Mouse (Mus musculus): ENCODE data around the gene Megf6. TPM values are rescaled to one million over a fixed set of nuclear protein-coding genes. Genes with fewer than 3 reads are reported as not detected.

Megf6 gene
- total and polyA plus RNA-seq, 3 experiments, result not detected

DNA sequence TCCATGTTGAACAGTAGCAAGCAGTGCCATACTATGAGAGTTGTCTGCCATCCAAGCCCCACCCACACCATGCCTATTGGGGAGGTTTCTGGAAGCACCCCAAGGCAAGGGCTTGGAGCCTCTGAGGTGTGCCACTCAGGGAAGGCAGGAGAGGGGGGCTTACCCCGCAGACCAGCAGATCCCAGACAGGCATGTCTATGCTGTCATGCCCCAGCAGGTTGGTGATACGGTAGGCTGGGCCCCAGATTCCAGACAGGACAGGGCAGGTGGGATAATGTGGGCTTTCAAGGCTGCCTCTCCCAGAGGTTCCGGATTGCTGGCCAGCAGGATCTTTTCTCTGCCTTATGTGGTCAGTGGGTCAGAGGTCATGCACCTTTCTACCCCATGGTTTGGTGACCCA is 65.5 kb downstream of the Megf6 start:
- no peaks in the 10 kb centered on the region for H3K36me3 ChIP-seq (replicated peaks in 1 of 2; ENCODE audit: control insufficient read depth in 1 of 2, insufficient read depth in 1 of 2, low read length in 1 of 2)
- H3K27ac ChIP-seq (ENCODE audit: insufficient read depth, low read depth), result no peak overlapping the region
- no peak overlapping the region for H3K4me2 ChIP-seq (ENCODE audit: insufficient read depth, low read depth, poor library complexity, severe bottlenecking)
- DNase-seq (ENCODE audit: extremely low read depth), result no peak
- peaks cover 93% of the 10 kb centered on the region for H3K9me3 ChIP-seq (replicated peaks; ENCODE audit: low read length)
- no peak overlapping the region for H3K4me3 ChIP-seq (replicated peaks in 1 of 3; ENCODE audit: low read depth in 2 of 3, low read length in 2 of 3, poor library complexity in 1 of 3)
- H3K79me2 ChIP-seq (replicated peaks; ENCODE audit: control insufficient read depth, extremely low read depth, insufficient read depth, poor library complexity, severe bottlenecking), result no peaks in the 10 kb centered on the region
- in situ Hi-C loops (cut with MboI; ENCODE audit: low pct_ligation_motif_present, low pct_unique_long_range_greater_than_20kb, low sequenced_read_pairs) (no loop called here), dilution Hi-C loops (cut with MboI; ENCODE audit: extremely low pct_ligation_motif_present, extremely low pct_unique_long_range_greater_than_20kb, low sequenced_read_pairs) (no loop called here)
- no peak overlapping the region for H3K9ac ChIP-seq (ENCODE audit: insufficient read depth, low read depth)
- H3K4me1 ChIP-seq (ENCODE audit: control insufficient read depth in 1 of 2, insufficient read depth in 2 of 2), result no peaks in the 10 kb centered on the region
- TF ChIP-seq IRF4 (IDR thresholded peaks at IDR 0.05; ENCODE audit: low read depth, low read length), result no peak
- TF ChIP-seq POLR2AphosphoS2 (IDR thresholded peaks at IDR 0.05; ENCODE audit: low read depth, low read length), result no peak
- TF ChIP-seq ETS1 (conservative IDR thresholded peaks at IDR 0.05; ENCODE audit: low read depth, low read length), result no peak
- H3K27me3 ChIP-seq (replicated peaks), result no peaks in the 10 kb centered on the region

DNA sequence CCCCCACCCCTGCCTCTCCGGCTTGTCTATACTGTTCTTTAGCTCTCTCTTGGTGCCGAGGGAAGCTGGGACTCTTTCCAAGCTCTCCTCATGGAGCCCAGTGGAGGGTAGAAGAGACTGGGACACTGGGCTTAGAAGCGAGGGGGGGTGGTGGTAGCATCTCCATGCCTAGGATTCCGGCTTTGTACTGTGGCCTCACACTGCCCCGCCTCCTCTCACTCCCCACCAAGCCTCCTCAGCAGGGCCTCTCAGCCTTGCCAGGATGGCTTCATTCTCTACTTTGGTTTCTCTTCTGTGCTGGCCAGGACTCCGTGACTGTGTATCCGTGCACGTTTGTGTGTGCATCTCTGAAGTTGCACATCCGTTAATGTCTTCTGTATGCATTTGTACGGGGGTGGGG is 66.4 kb downstream of the Megf6 start:
- no peak for DNase-seq (ENCODE audit: extremely low read depth)
- H3K9ac ChIP-seq (ENCODE audit: insufficient read depth, low read depth), result no peak overlapping the region
- TF ChIP-seq IRF4 (IDR thresholded peaks at IDR 0.05; ENCODE audit: low read depth, low read length), result no peak
- no peak for TF ChIP-seq JUN (IDR thresholded peaks at IDR 0.05; ENCODE audit: insufficient read depth, low read depth, low read length)
- TF ChIP-seq SMC3 (IDR thresholded peaks at IDR 0.05; ENCODE audit: low read depth, low read length), result no peak
- no peak for TF ChIP-seq TBP (conservative IDR thresholded peaks at IDR 0.05; ENCODE audit: low read depth, low read length)
- TF ChIP-seq MAX (IDR thresholded peaks at IDR 0.05; ENCODE audit: low read length), result no peak
- no peak for TF ChIP-seq USF2 (conservative IDR thresholded peaks at IDR 0.05; ENCODE audit: low read depth, low read length)
- TF ChIP-seq TCF12 (IDR thresholded peaks at IDR 0.05; ENCODE audit: low read depth, low read length), result no peak
- TF ChIP-seq ZKSCAN1 (IDR thresholded peaks at IDR 0.05; ENCODE audit: borderline replicate concordance, low read depth, low read length), result no peak
- TF ChIP-seq MEF2A (IDR thresholded peaks at IDR 0.05; ENCODE audit: borderline replicate concordance, low read depth, low read length), result no peak
- no peak for TF ChIP-seq ZMIZ1 (IDR thresholded peaks at IDR 0.05; ENCODE audit: low read depth, low read length)
- TF ChIP-seq NRF1 (IDR thresholded peaks at IDR 0.05; ENCODE audit: low read depth, low read length), result no peak
- no peak for TF ChIP-seq GABPA (IDR thresholded peaks at IDR 0.05; ENCODE audit: insufficient replicate concordance, low read depth, low read length)
- TF ChIP-seq SIN3A (IDR thresholded peaks at IDR 0.05; ENCODE audit: low read length), result no peak
- TF ChIP-seq PAX5 (IDR thresholded peaks at IDR 0.05; ENCODE audit: low read length), result no peak
- H3K36me3 ChIP-seq (replicated peaks in 1 of 2; ENCODE audit: control insufficient read depth in 1 of 2, insufficient read depth in 1 of 2, low read length in 1 of 2), result no peaks in the 10 kb centered on the region
- in situ Hi-C loops (cut with MboI; ENCODE audit: low pct_ligation_motif_present, low pct_unique_long_range_greater_than_20kb, low sequenced_read_pairs), result no loop called here
- H3K27me3 ChIP-seq (replicated peaks), result no peaks in the 10 kb centered on the region
- no peak overlapping the region for H3K4me2 ChIP-seq (ENCODE audit: insufficient read depth, low read depth, poor library complexity, severe bottlenecking)
- H3K79me2 ChIP-seq (replicated peaks; ENCODE audit: control insufficient read depth, extremely low read depth, insufficient read depth, poor library complexity, severe bottlenecking), result no peaks in the 10 kb centered on the region
- H3K9me3 ChIP-seq (replicated peaks; ENCODE audit: low read length), result peaks cover 93% of the 10 kb centered on the region
- no peak overlapping the region for H3K27ac ChIP-seq (ENCODE audit: insufficient read depth, low read depth)
- no peak overlapping the region for H3K4me3 ChIP-seq (replicated peaks in 1 of 3; ENCODE audit: low read depth in 2 of 3, low read length in 2 of 3, poor library complexity in 1 of 3)
- H3K4me1 ChIP-seq (ENCODE audit: control insufficient read depth in 1 of 2, insufficient read depth in 2 of 2), result no peaks in the 10 kb centered on the region
- dilution Hi-C loops (cut with MboI; ENCODE audit: extremely low pct_ligation_motif_present, extremely low pct_unique_long_range_greater_than_20kb, low sequenced_read_pairs), result no loop called here

All from CH12.LX (cell line).